Mouse (Mus musculus): ENCODE measurements around the gene Lgals2. TPM values are rescaled to one million over a fixed set of nuclear protein-coding genes. Genes with fewer than 3 reads are reported as not detected.

The Lgals2 gene
- total and polyA plus RNA-seq, 3 experiments = not detected

GRCm38 (mm10) chr15:78868826-78869233 is 13.5 kb upstream of the Lgals2 start:
- H3K27ac ChIP-seq (ENCODE audit: control insufficient read depth, low read depth, low read length) = no peak overlapping the region
- no peak overlapping the region for H3K4me3 ChIP-seq (ENCODE audit: control insufficient read depth in 1 of 2, insufficient read depth in 1 of 2, low read depth in 2 of 2, low read length in 2 of 2)
- peaks cover 0 to 2% of the 10 kb centered on the region in 2 experiments; a peak in 1 of 4 replicates for H3K36me3 ChIP-seq (ENCODE audit: control insufficient read depth in 1 of 2, insufficient read depth in 2 of 2, low read length in 2 of 2)
- no peaks in the 10 kb centered on the region for H3K27me3 ChIP-seq (ENCODE audit: control insufficient read depth in 1 of 2, insufficient read depth in 2 of 2, low read length in 2 of 2)
- H3K79me2 ChIP-seq (ENCODE audit: control insufficient read depth, insufficient read depth, low read length, poor library complexity) = no peaks in the 10 kb centered on the region
- TF ChIP-seq CHD1 (IDR thresholded peaks at IDR 0.05; ENCODE audit: low read depth, low read length) = no peak
- TF ChIP-seq MYC (IDR thresholded peaks at IDR 0.05; ENCODE audit: low read depth, low read length) = no peak
- no peak for TF ChIP-seq MAX (IDR thresholded peaks at IDR 0.05; ENCODE audit: low read length)
- TF ChIP-seq NELFE (IDR thresholded peaks at IDR 0.05; ENCODE audit: low read depth, low read length) = no peak
- TF ChIP-seq MXI1 (IDR thresholded peaks at IDR 0.05; ENCODE audit: low read depth, low read length) = no peak
- no peak for TF ChIP-seq POLR2A (IDR thresholded peaks at IDR 0.05; ENCODE audit: control insufficient read depth in 1 of 2, insufficient read depth in 1 of 2, low read depth in 1 of 2, low read length in 2 of 2, poor library complexity in 1 of 2)
- no peak for TF ChIP-seq POLR2AphosphoS2 (IDR thresholded peaks at IDR 0.05; ENCODE audit: low read length)
- TF ChIP-seq NRF1 (IDR thresholded peaks at IDR 0.05; ENCODE audit: insufficient read depth, low read depth, low read length, poor library complexity, severe bottlenecking) = no peak
- no peak for TF ChIP-seq MAZ (IDR thresholded peaks at IDR 0.05; ENCODE audit: low read depth, low read length)
- no peak for TF ChIP-seq GATA1 (IDR thresholded peaks at IDR 0.05; ENCODE audit: low read depth, low read length)
- no peak for TF ChIP-seq ELF1 (IDR thresholded peaks at IDR 0.05; ENCODE audit: low read depth, low read length)
- TF ChIP-seq GABPA (IDR thresholded peaks at IDR 0.05; ENCODE audit: low read depth, low read length) = no peak
- TF ChIP-seq ZKSCAN1 (IDR thresholded peaks at IDR 0.05; ENCODE audit: low read depth, low read length) = no peak
- TF ChIP-seq TBP (IDR thresholded peaks at IDR 0.05; ENCODE audit: low read depth, low read length) = no peak
- TF ChIP-seq USF2 (IDR thresholded peaks at IDR 0.05; ENCODE audit: borderline replicate concordance in 1 of 2, insufficient read depth in 1 of 2, low read depth in 1 of 2, low read length in 2 of 2) = no peak
- no peak for TF ChIP-seq E2F4 (IDR thresholded peaks at IDR 0.05; ENCODE audit: borderline replicate concordance, low read depth, low read length)
- TF ChIP-seq TAL1 (IDR thresholded peaks at IDR 0.05; ENCODE audit: low read length) = no peak
- no peak for TF ChIP-seq HCFC1 (IDR thresholded peaks at IDR 0.05; ENCODE audit: low read depth, low read length)
- no peak for TF ChIP-seq KAT2A (conservative IDR thresholded peaks at IDR 0.05; ENCODE audit: low read depth, low read length)
- no peak for TF ChIP-seq TCF12 (IDR thresholded peaks at IDR 0.05; ENCODE audit: low read depth, low read length)
- no peak overlapping the region for H3K9ac ChIP-seq (ENCODE audit: control insufficient read depth, low read depth, low read length, poor library complexity, severe bottlenecking)
- H3K4me1 ChIP-seq (ENCODE audit: control insufficient read depth in 1 of 2, insufficient read depth in 2 of 2, low read length in 2 of 2) = peaks cover 4 to 6% of the 10 kb centered on the region in 2 experiments
- no peak for DNase-seq (ENCODE audit: low read depth, low spot score)
- H3K9me3 ChIP-seq (replicated peaks; ENCODE audit: insufficient read depth, low read length) = no peaks in the 10 kb centered on the region

- H3K79me2 ChIP-seq (ENCODE audit: control insufficient read depth, insufficient read depth, low read length, poor library complexity) = no peaks in the 10 kb centered on the region
- peaks cover 7 to 9% of the 10 kb centered on the region in 2 experiments for H3K4me1 ChIP-seq (ENCODE audit: control insufficient read depth in 1 of 2, insufficient read depth in 2 of 2, low read length in 2 of 2)
- no peak for TF ChIP-seq SMC3 (IDR thresholded peaks at IDR 0.05; ENCODE audit: low read depth, low read length)
- TF ChIP-seq BHLHE40 (IDR thresholded peaks at IDR 0.05; ENCODE audit: borderline replicate concordance, low read depth, low read length) = no peak
- TF ChIP-seq ZMIZ1 (IDR thresholded peaks at IDR 0.05; ENCODE audit: low read depth, low read length) = no peak
- TF ChIP-seq HCFC1 (IDR thresholded peaks at IDR 0.05; ENCODE audit: low read depth, low read length) = no peak
- no peak for TF ChIP-seq RAD21 (IDR thresholded peaks at IDR 0.05; ENCODE audit: low read depth, low read length)
- TF ChIP-seq POLR2AphosphoS5 (IDR thresholded peaks at IDR 0.05; ENCODE audit: borderline replicate concordance, low read depth, low read length) = no peak
- no peak for TF ChIP-seq ETS1 (IDR thresholded peaks at IDR 0.05; ENCODE audit: low read depth, low read length)
- TF ChIP-seq ZNF384 (IDR thresholded peaks at IDR 0.05; ENCODE audit: low read depth, low read length) = no peak
- TF ChIP-seq MAZ (IDR thresholded peaks at IDR 0.05; ENCODE audit: low read depth, low read length) = no peak
- TF ChIP-seq GABPA (IDR thresholded peaks at IDR 0.05; ENCODE audit: low read depth, low read length) = no peak
- no peak for TF ChIP-seq KAT2A (conservative IDR thresholded peaks at IDR 0.05; ENCODE audit: low read depth, low read length)
- no peak for TF ChIP-seq NELFE (IDR thresholded peaks at IDR 0.05; ENCODE audit: low read depth, low read length)
- TF ChIP-seq GATA1 (IDR thresholded peaks at IDR 0.05; ENCODE audit: low read depth, low read length) = no peak
- no peak for TF ChIP-seq JUND (IDR thresholded peaks at IDR 0.05; ENCODE audit: low read depth, low read length)
- no peaks in the 10 kb centered on the region for H3K27me3 ChIP-seq (ENCODE audit: control insufficient read depth in 1 of 2, insufficient read depth in 2 of 2, low read length in 2 of 2)
- no peak overlapping the region for H3K9ac ChIP-seq (ENCODE audit: control insufficient read depth, low read depth, low read length, poor library complexity, severe bottlenecking)
- H3K36me3 ChIP-seq (ENCODE audit: control insufficient read depth in 1 of 2, insufficient read depth in 2 of 2, low read length in 2 of 2) = peaks cover 0 to 4% of the 10 kb centered on the region in 2 experiments; a peak in 1 of 4 replicates
- DNase-seq (ENCODE audit: low read depth, low spot score) = no peak
- H3K27ac ChIP-seq (ENCODE audit: control insufficient read depth, low read depth, low read length) = no peak overlapping the region
- H3K4me3 ChIP-seq (ENCODE audit: control insufficient read depth in 1 of 2, insufficient read depth in 1 of 2, low read depth in 2 of 2, low read length in 2 of 2) = no peak overlapping the region
- H3K9me3 ChIP-seq (replicated peaks; ENCODE audit: insufficient read depth, low read length) = no peaks in the 10 kb centered on the region
These were observed 13.1 kb upstream of the Lgals2 start for GRCm38 (mm10) chr15:78868398-78868797.
